Mouse (Mus musculus) embryonic facial prominence, embryonic 14.5 days (tissue): Measurements from ENCODE around the gene Sez6l2. TPM values are rescaled to one million over a fixed set of nuclear protein-coding genes. Genes with fewer than 3 reads are reported as not detected.

Source experiments
- ATAC-seq: fragments of 200-750 bp; cut with Nextera tagmentation; 2 replicates; pipeline ENCODE4 v1.8.0; 2017; ENCODE audit warnings: low read depth, moderate number of reproducible peaks, moderate TSS enrichment
- DNase-seq: peaks from one replicate; pipeline ENCODE4 v3.0.0-alpha.2; 2015; ENCODE audit warnings: low spot score
- H3K27ac ChIP-seq: fragments of 300-500 bp; sonication (generic); replicated peaks from 2 replicates; pipeline ENCODE4 v1.5.1; 2014; ENCODE audit warnings: low read depth, mild to moderate bottlenecking, low read length, moderate library complexity
- H3K27me3 ChIP-seq: fragments of 300-500 bp; sonication (generic); replicated peaks from 2 replicates; pipeline ENCODE4 v1.6.1; 2014; ENCODE audit warnings: low read length; ENCODE audit not compliant: control insufficient read depth, insufficient read depth
- H3K36me3 ChIP-seq: fragments of 300-500 bp; sonication (generic); 2 replicates; pipeline ENCODE4 v1.6.1; 2014; ENCODE audit warnings: low read length, mixed read lengths; ENCODE audit not compliant: control insufficient read depth, insufficient read depth
- H3K4me1 ChIP-seq: fragments of 300-500 bp; sonication (generic); 2 replicates; pipeline ENCODE4 v1.6.1; 2014; ENCODE audit warnings: antibody characterized with exemption, low read length; ENCODE audit not compliant: control insufficient read depth, insufficient read depth
- H3K4me2 ChIP-seq: fragments of 300-500 bp; sonication (generic); 2 replicates; pipeline ENCODE4 v1.6.1; 2014; ENCODE audit warnings: low read depth, mild to moderate bottlenecking, low read length, moderate library complexity, mixed read lengths
- H3K4me3 ChIP-seq: fragments of 300-500 bp; sonication (generic); 2 replicates; pipeline ENCODE4 v1.5.1; 2014; ENCODE audit warnings: low read depth, mild to moderate bottlenecking, low read length
- H3K9ac ChIP-seq: fragments of 300-500 bp; sonication (generic); 2 replicates; pipeline ENCODE4 v1.6.1; 2014; ENCODE audit warnings: low read depth, mild to moderate bottlenecking, low read length, moderate library complexity, mixed read lengths
- H3K9me3 ChIP-seq: fragments of 300-500 bp; sonication (generic); 2 replicates; pipeline ENCODE4 v1.6.1; 2016; ENCODE audit warnings: low read length; ENCODE audit not compliant: control insufficient read depth
- WGBS: fragments of 180-500 bp; shearing (Covaris S2); extraction: QIAGEN DNeasy Blood & Tissue Kit; methylation state at CpG from one replicate; pipeline ENCODE4 v1.1.7; 2014; 5-methylcytosine and 5-hydroxymethylcytosine counted together
- polyA plus RNA-seq: library from polyadenylated mRNA; unstranded; fragments of >200 nt; fragmentation: Nextera tagmentation; extraction: Ambion mirVana; gene quantifications from 2 replicates; pipeline ENCODE4 v1.2.1, GENCODE M21; 2014

The Sez6l2 gene
- polyA plus RNA-seq, 1 experiment from 2014 or later: 2.1 TPM

- peaks cover 40% of the 10 kb centered on the region for H3K36me3 ChIP-seq
- peaks cover 37% of the 10 kb centered on the region for H3K4me1 ChIP-seq
- H3K4me3 ChIP-seq: peak overlapping the region; percentile 73
- no peaks in the 10 kb centered on the region for H3K27me3 ChIP-seq
- H3K27ac ChIP-seq: peak overlapping the region; percentile 77
- ATAC-seq (no peak), DNase-seq (no peak)
- WGBS: 57% methylated on average over 14 of the region's 15 CpGs
- peak overlapping the region; percentile 83 for H3K4me2 ChIP-seq
- peak overlapping the region; percentile 80 for H3K9ac ChIP-seq
- no peaks in the 10 kb centered on the region for H3K9me3 ChIP-seq
These were observed 68.3 kb downstream of the Sez6l2 start for GRCm38 (mm10) chr7:127018416-127019305.

- peaks cover 40% of the 10 kb centered on the region for H3K36me3 ChIP-seq
- WGBS: 55% methylated on average over 10 of the region's 14 CpGs
- no peaks in the 10 kb centered on the region for H3K9me3 ChIP-seq
- peak overlapping the region; percentile 84 for H3K27ac ChIP-seq
- H3K4me1 ChIP-seq: peaks cover 41% of the 10 kb centered on the region
- H3K9ac ChIP-seq: peak overlapping the region; percentile 78
- ATAC-seq (no peak), DNase-seq (no peak)
- H3K4me2 ChIP-seq: peak overlapping the region; percentile 83
- no peaks in the 10 kb centered on the region for H3K27me3 ChIP-seq
- peak overlapping the region; percentile 59 for H3K4me3 ChIP-seq
These were observed 69.1 kb downstream of the Sez6l2 start for GRCm38 (mm10) chr7:127019306-127019960.

GRCm38 (mm10) chr7:127020031-127020430, 69.7 kb downstream of the Sez6l2 start:
- 40% methylated on average over 3 of the region's 3 CpGs for WGBS
- peak overlapping the region; percentile 83 for H3K4me2 ChIP-seq
- no peaks in the 10 kb centered on the region for H3K27me3 ChIP-seq
- DNase-seq (no peak), ATAC-seq (no peak)
- peak overlapping the region; percentile 59 for H3K4me3 ChIP-seq
- H3K9me3 ChIP-seq: no peaks in the 10 kb centered on the region
- H3K36me3 ChIP-seq: peaks cover 37% of the 10 kb centered on the region
- peak overlapping the region; percentile 78 for H3K9ac ChIP-seq
- peaks cover 41% of the 10 kb centered on the region for H3K4me1 ChIP-seq
- H3K27ac ChIP-seq: peak overlapping the region; percentile 84

Other genes with a start within 250 kb of the Sez6l2 start
- gene Coro1a, start 242.8 kb upstream of the Sez6l2 start, polyA plus RNA-seq: 44.9 and 45.2 TPM in 2 replicates
- 61.9 and 62.3 TPM in 2 replicates for gene Mapk3, start 191.0 kb upstream of the Sez6l2 start, polyA plus RNA-seq
- 2.1 and 5.1 TPM in 2 replicates for gene Gdpd3, start 184.2 kb upstream of the Sez6l2 start, polyA plus RNA-seq
- gene Ypel3, start 173.6 kb upstream of the Sez6l2 start, polyA plus RNA-seq: 117 and 123 TPM in 2 replicates
- 0.24 and 0.35 TPM in 2 replicates for gene Tbx6, start 169.1 kb upstream of the Sez6l2 start, polyA plus RNA-seq
- 214 and 256 TPM in 2 replicates for gene Ppp4c, start 158.1 kb upstream of the Sez6l2 start, polyA plus RNA-seq
- gene Fam57b, start 152.9 kb upstream of the Sez6l2 start, polyA plus RNA-seq: 1.1 and 1.9 TPM in 2 replicates
- gene 4930451I11Rik, start 118.9 kb upstream of the Sez6l2 start, polyA plus RNA-seq: not detected in 2 replicates
- gene Doc2a, start 103.1 kb upstream of the Sez6l2 start, polyA plus RNA-seq: 1.7 and 2.0 TPM in 2 replicates
- 13.2 and 14.8 TPM in 2 replicates for gene Hirip3, start 88.6 kb upstream of the Sez6l2 start, polyA plus RNA-seq
- 75.0 and 86.1 TPM in 2 replicates for gene Ino80e, start 88.2 kb upstream of the Sez6l2 start, polyA plus RNA-seq
- 29.1 and 31.9 TPM in 2 replicates for gene Taok2, start 65.9 kb upstream of the Sez6l2 start, polyA plus RNA-seq
- 30.2 and 33.2 TPM in 2 replicates for gene Tmem219, start 27.6 kb upstream of the Sez6l2 start, polyA plus RNA-seq
- 13.7 and 16.8 TPM in 2 replicates for gene Kctd13, start 21.7 kb upstream of the Sez6l2 start, polyA plus RNA-seq
- gene Asphd1, start 981 bp upstream of the Sez6l2 start, polyA plus RNA-seq: 0.29 and 0.61 TPM in 2 replicates
- 88.0 and 98.2 TPM in 2 replicates for gene Cdipt, start 25.4 kb downstream of the Sez6l2 start, polyA plus RNA-seq
- 1.3 and 1.8 TPM in 2 replicates for gene Cdiptos, start 25.5 kb downstream of the Sez6l2 start, polyA plus RNA-seq
- gene Mvp, start 64.1 kb downstream of the Sez6l2 start, polyA plus RNA-seq: 9.5 and 9.9 TPM in 2 replicates
- gene Pagr1b, start 65.9 kb downstream of the Sez6l2 start, polyA plus RNA-seq: 0.39 TPM in 1 of 2 replicates, not detected in the other
- 12.8 and 30.5 TPM in 2 replicates for gene Pagr1a, start 66.8 kb downstream of the Sez6l2 start, polyA plus RNA-seq
- 53.5 and 66.6 TPM in 2 replicates for gene Gm42742, start 70.5 kb downstream of the Sez6l2 start, polyA plus RNA-seq
- 19.5 and 21.6 TPM in 2 replicates for gene Prrt2, start 70.6 kb downstream of the Sez6l2 start, polyA plus RNA-seq
- gene Maz, start 76.5 kb downstream of the Sez6l2 start, polyA plus RNA-seq: 57.3 TPM in 2 replicates
- gene Kif22, start 91.9 kb downstream of the Sez6l2 start, polyA plus RNA-seq: 74.9 and 96.4 TPM in 2 replicates
- not detected in 2 replicates for gene Zg16, start 136.8 kb downstream of the Sez6l2 start, polyA plus RNA-seq
- gene AI467606, start 140.8 kb downstream of the Sez6l2 start, polyA plus RNA-seq: 3.8 and 4.5 TPM in 2 replicates
- 4.8 and 6.8 TPM in 2 replicates for gene Qprt, start 171.7 kb downstream of the Sez6l2 start, polyA plus RNA-seq
- gene Spn, start 187.3 kb downstream of the Sez6l2 start, polyA plus RNA-seq: 0.32 and 0.34 TPM in 2 replicates
- 45.4 and 55.1 TPM in 2 replicates for gene Cd2bp2, start 245.5 kb downstream of the Sez6l2 start, polyA plus RNA-seq